Mouse (Mus musculus) kidney, adult 2 months (tissue): ENCODE data around the gene Als2cr12. TPM values are rescaled to one million over a fixed set of nuclear protein-coding genes. Genes with fewer than 3 reads are reported as not detected.
"Not testable (repeated sequence)": the region's sequence is repeated elsewhere in the genome, so short reads cannot be mapped to it uniquely, and the experiment has no call there.

Source experiments
- DNase-seq: peaks from one replicate; pipeline ENCODE4 v3.0.0; 2021
- H3K27ac ChIP-seq: fragments of 200-500 bp; 2 replicates; pipeline ENCODE4 v1.5.1; 2012; ENCODE audit warnings: low read depth, low read length, control low read depth, inconsistent platforms; ENCODE audit not compliant: insufficient read depth
- H3K27me3 ChIP-seq: fragments of 200-500 bp; replicated peaks from 2 replicates; pipeline ENCODE4 v1.6.1; 2012; ENCODE audit warnings: mild to moderate bottlenecking, moderate library complexity, low read length, inconsistent platforms; ENCODE audit not compliant: control insufficient read depth, insufficient read depth
- H3K36me3 ChIP-seq: fragments of 200-500 bp; 2 replicates; pipeline ENCODE4 v1.6.1; 2012; ENCODE audit warnings: mild to moderate bottlenecking, moderate library complexity, low read length, inconsistent platforms; ENCODE audit not compliant: control insufficient read depth, insufficient read depth
- H3K4me1 ChIP-seq: fragments of 200-500 bp; 2 replicates; pipeline ENCODE4 v1.6.1; 2011; ENCODE audit warnings: low read length; ENCODE audit not compliant: control insufficient read depth, insufficient read depth
- H3K4me3 ChIP-seq: fragments of 200-500 bp; 2 replicates; pipeline ENCODE4 v1.5.1; 2011; ENCODE audit warnings: mild to moderate bottlenecking, low read depth, low read length, control low read depth; ENCODE audit not compliant: insufficient read depth
- CTCF ChIP-seq: fragments of 200-500 bp; conservative IDR thresholded peaks from 2 replicates; pipeline ENCODE4 v1.5.1; 2011; ENCODE audit warnings: low read depth, mild to moderate bottlenecking, control low read depth, low read length, moderate library complexity, mixed read lengths; ENCODE audit not compliant: insufficient read depth, insufficient read length
- POLR2A ChIP-seq: fragments of 200-500 bp; IDR thresholded peaks from one replicate; pipeline ENCODE4 v1.6.1; 2011; ENCODE audit warnings: low read depth, low read length, control low read depth
- WGBS: fragments of 180-500 bp; shearing (Covaris S2); methylation state at CpG from one replicate; pipeline ENCODE4 v1.1.7; 2018; 5-methylcytosine and 5-hydroxymethylcytosine counted together
- polyA plus RNA-seq: library from polyadenylated mRNA; depleted of rRNA; stranded (reverse); fragments of >200 nt; gene quantifications from 2 replicates; pipeline ENCODE4 v1.2.3, GENCODE M21; 2012; rRNA removed

The Als2cr12 gene
- 0.80 and 0.88 TPM in 2 replicates for polyA plus RNA-seq

- H3K36me3 ChIP-seq, H3K4me3 ChIP-seq, DNase-seq, H3K27ac ChIP-seq, H3K27me3 ChIP-seq, H3K4me1 ChIP-seq: not testable (repeated sequence)
- WGBS = 91% methylated on average over 4 of the region's 4 CpGs
These were observed at the start of gene Als2cr12 for GRCm38 (mm10) chr1:58695810-58696209. Gene Als2cr12 (minus strand): TSS chr1:58695989.

DNA sequence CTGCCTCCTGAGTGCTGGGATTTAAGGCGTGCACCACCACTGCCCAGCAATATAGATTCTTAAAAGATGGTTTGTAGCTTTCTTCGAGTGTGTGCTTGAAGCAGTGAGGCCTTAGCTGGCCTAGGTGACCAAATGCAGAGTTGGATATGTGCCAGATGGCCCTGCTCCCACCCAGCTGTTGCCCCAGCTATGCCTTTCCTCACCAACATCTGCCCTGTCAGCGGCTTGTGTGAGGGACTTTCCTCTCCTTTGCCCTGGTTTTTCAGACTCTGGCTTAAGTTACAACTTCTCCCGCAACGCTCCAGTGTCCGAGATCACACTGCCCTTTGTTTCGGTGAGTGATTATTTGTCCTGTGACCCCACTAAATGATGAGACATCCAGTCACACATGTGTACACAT is 48.9 kb upstream of the Als2cr12 start:
- Histone ChIP-seq H3K4me3 (no peak overlapping the region), H3K27ac (peak overlapping the region; percentile 54), H3K4me1 (peaks cover 15% of the 10 kb centered on the region; the same call in 1 of the 2 replicates), H3K36me3 (peaks cover 22% of the 10 kb centered on the region), H3K27me3 (no peaks in the 10 kb centered on the region)
- DNase-seq = peak; percentile 91
- TF ChIP-seq CTCF = no peak
- no peak for TF ChIP-seq POLR2A
- 51% methylated on average over 7 of the region's 7 CpGs for WGBS

- H3K36me3 ChIP-seq = peaks cover 19% of the 10 kb centered on the region
- WGBS = 77% methylated on average over 6 of the region's 6 CpGs
- 0 out of 2 replicates have a peak overlapping the region, but pooled peaks have one; percentile 37 for H3K27ac ChIP-seq
- H3K4me1 ChIP-seq = peaks cover 15% of the 10 kb centered on the region; the same call in 1 of the 2 replicates
- no peak for DNase-seq
- no peak for TF ChIP-seq CTCF
- no peak for TF ChIP-seq POLR2A
- H3K4me3 ChIP-seq = no peak overlapping the region
- H3K27me3 ChIP-seq = no peaks in the 10 kb centered on the region
These were observed 47.5 kb upstream of the Als2cr12 start for GRCm38 (mm10) chr1:58743252-58743651.

GRCm38 (mm10) chr1:58742571-58743021 is 46.8 kb upstream of the Als2cr12 start:
- H3K4me3 ChIP-seq = no peak overlapping the region
- WGBS = 50% methylated on average over 5 of the region's 5 CpGs
- H3K27me3 ChIP-seq = no peaks in the 10 kb centered on the region
- DNase-seq = no peak
- H3K27ac ChIP-seq = 0 out of 2 replicates have a peak overlapping the region, but pooled peaks have one; percentile 37
- peaks cover 15% of the 10 kb centered on the region; the same call in 1 of the 2 replicates for H3K4me1 ChIP-seq
- H3K36me3 ChIP-seq = peaks cover 19% of the 10 kb centered on the region
- TF ChIP-seq CTCF (no peak), POLR2A (no peak)

GRCm38 (mm10) chr1:58739529-58739928 is 43.7 kb upstream of the Als2cr12 start:
- DNase-seq = no peak
- H3K4me1 ChIP-seq = peaks cover 12% of the 10 kb centered on the region
- TF ChIP-seq CTCF (no peak), POLR2A (no peak)
- H3K27me3 ChIP-seq = no peaks in the 10 kb centered on the region
- WGBS = 72% methylated on average over 7 of the region's 7 CpGs
- no peak overlapping the region for H3K4me3 ChIP-seq
- peaks cover 32% of the 10 kb centered on the region for H3K36me3 ChIP-seq
- H3K27ac ChIP-seq = peak overlapping the region; percentile 6

DNA sequence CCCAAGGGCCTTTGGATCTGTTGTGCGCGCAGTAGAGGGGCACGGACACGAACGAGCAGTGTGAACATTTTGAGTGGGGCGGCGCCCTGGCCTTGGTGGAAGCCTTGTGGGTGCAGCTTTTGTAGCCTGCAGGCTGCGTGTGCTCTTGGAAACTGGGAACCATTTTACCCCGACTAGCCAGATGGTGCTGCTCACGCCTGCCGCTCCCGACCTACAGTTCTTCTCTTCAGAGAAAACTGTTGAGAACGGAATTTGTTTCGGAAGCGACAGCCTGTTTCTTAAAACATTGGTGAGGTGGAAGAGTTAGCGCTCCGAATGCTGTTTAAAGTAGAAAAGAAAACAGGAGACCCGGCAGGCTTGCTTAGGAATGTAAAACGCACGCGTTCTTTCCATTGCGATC is 41.2 kb upstream of the Als2cr12 start:
- peaks cover 25% of the 10 kb centered on the region for H3K36me3 ChIP-seq
- peaks cover 19% of the 10 kb centered on the region for H3K4me1 ChIP-seq
- no peak overlapping the region for H3K4me3 ChIP-seq
- TF ChIP-seq CTCF (no peak), POLR2A (no peak)
- H3K27me3 ChIP-seq = no peaks in the 10 kb centered on the region
- no peak overlapping the region for H3K27ac ChIP-seq
- no peak for DNase-seq
- 93% methylated on average over 22 of the region's 22 CpGs for WGBS

DNA sequence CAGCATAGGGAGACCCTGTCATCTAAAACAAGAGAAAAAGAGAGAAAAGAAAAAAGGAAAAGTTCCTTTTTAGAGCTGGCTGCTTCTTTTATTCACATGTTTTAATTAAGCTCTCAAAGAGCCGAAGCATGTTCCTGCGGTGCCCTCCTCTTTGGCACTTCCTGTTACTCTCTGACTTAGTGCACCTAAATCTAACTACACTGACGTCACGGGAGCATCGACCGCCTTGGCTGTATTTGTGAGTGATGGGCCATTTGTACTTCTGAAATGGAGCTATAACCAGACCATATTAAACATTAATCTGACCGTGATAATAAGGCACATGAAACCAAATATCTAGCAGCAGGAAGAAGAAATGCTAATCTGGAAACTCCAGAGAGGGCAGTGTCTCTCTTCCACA is 40.2 kb upstream of the Als2cr12 start:
- peaks cover 28% of the 10 kb centered on the region for H3K36me3 ChIP-seq
- no peaks in the 10 kb centered on the region for H3K27me3 ChIP-seq
- no peak overlapping the region for H3K4me3 ChIP-seq
- H3K4me1 ChIP-seq = peaks cover 19% of the 10 kb centered on the region
- DNase-seq = peak; percentile 80
- no peak for TF ChIP-seq POLR2A
- no peak for TF ChIP-seq CTCF
- WGBS = 45% methylated on average over 7 of the region's 7 CpGs
- H3K27ac ChIP-seq = peak overlapping the region; percentile 94; the same call in 1 of the 2 replicates
